Mouse (Mus musculus): ENCODE measurements around the gene Fam98a.

DNA sequence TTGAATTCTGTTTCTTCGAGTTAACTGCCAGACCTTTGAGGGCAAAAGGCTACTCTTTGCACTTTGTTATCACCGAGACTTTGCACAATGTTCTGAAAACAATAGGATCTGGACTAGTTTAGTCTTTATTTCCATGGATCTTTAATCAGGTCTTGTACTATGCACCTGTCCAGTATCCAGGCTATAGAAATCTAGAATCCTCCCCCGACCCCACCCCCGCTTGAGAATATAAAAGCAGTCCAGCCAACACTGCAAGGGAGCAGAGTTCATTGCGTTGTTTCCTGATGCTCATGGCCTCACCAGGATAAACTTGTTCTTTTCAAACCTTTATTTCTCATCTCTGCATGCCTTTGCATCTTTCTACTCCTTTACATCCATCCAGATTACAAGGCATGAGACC, 42.5 kb downstream of the Fam98a start:
- no peak for TF ChIP-seq POLR2A (IDR thresholded peaks at IDR 0.05; ENCODE audit: borderline replicate concordance, extremely low read depth, insufficient read depth, insufficient read length, poor library complexity, severe bottlenecking)
- TF ChIP-seq CTCF (IDR thresholded peaks at IDR 0.05; ENCODE audit: borderline replicate concordance, extremely low read depth, insufficient read depth, insufficient read length), result no peak
